Mouse (Mus musculus) heart, postnatal 0 days (tissue): Measurements from ENCODE around the gene Rnf5. TPM values are rescaled to one million over a fixed set of nuclear protein-coding genes. Genes with fewer than 3 reads are reported as not detected.

Experiments
- ATAC-seq: fragments of 200-750 bp; cut with Nextera tagmentation; 2 replicates; pipeline ENCODE4 v1.8.0; 2017; ENCODE audit warnings: low read depth, moderate number of reproducible peaks, moderate library complexity; ENCODE audit not compliant: insufficient read depth
- DNase-seq: peaks from one replicate; pipeline ENCODE4 v3.0.0-alpha.2; 2016; ENCODE audit warnings: low spot score
- H3K27ac ChIP-seq: fragments of 300-500 bp; sonication (generic); 2 replicates; pipeline ENCODE4 v1.5.1; 2014; ENCODE audit warnings: low read depth, mild to moderate bottlenecking
- H3K27me3 ChIP-seq: fragments of 300-500 bp; sonication (generic); 2 replicates; pipeline ENCODE4 v1.6.1; 2014; ENCODE audit warnings: low read length, mixed read lengths; ENCODE audit not compliant: control insufficient read depth, insufficient read depth
- H3K36me3 ChIP-seq: fragments of 300-500 bp; sonication (generic); replicated peaks from 2 replicates; pipeline ENCODE4 v1.6.1; 2014; ENCODE audit warnings: low read length, mixed read lengths; ENCODE audit not compliant: control insufficient read depth, insufficient read depth
- H3K4me1 ChIP-seq: fragments of 300-500 bp; sonication (generic); 2 replicates; pipeline ENCODE4 v1.6.1; 2014; ENCODE audit warnings: antibody characterized with exemption; ENCODE audit not compliant: control insufficient read depth, insufficient read depth
- H3K4me2 ChIP-seq: fragments of 300-500 bp; sonication (generic); 2 replicates; pipeline ENCODE4 v1.6.1; 2014; ENCODE audit warnings: low read depth, mild to moderate bottlenecking, low read length, moderate library complexity
- H3K4me3 ChIP-seq: fragments of 300-500 bp; sonication (generic); 2 replicates; pipeline ENCODE4 v1.5.1; 2014; ENCODE audit warnings: low read depth, low read length
- H3K9ac ChIP-seq: fragments of 300-500 bp; sonication (generic); replicated peaks from 2 replicates; pipeline ENCODE4 v1.6.1; 2014; ENCODE audit warnings: low read depth, low read length, mixed read lengths
- H3K9me3 ChIP-seq: fragments of 300-500 bp; sonication (generic); replicated peaks from 2 replicates; pipeline ENCODE4 v1.6.1; 2016; ENCODE audit warnings: low read length; ENCODE audit not compliant: control insufficient read depth
- CTCF ChIP-seq: IDR thresholded peaks from 2 replicates; pipeline ENCODE4 v1.5.1; 2016; ENCODE audit warnings: antibody characterized with exemption, control low read depth, low read depth
- EP300 ChIP-seq: IDR thresholded peaks from 2 replicates; pipeline ENCODE4 v1.6.1; 2016; ENCODE audit warnings: antibody characterized with exemption, low read depth
- WGBS: fragments of 180-500 bp; shearing (Covaris S2); extraction: QIAGEN DNeasy Blood & Tissue Kit; methylation state at CpG from one replicate; pipeline ENCODE4 v1.1.7; 2014; 5-methylcytosine and 5-hydroxymethylcytosine counted together
- polyA plus RNA-seq: library from polyadenylated mRNA; unstranded; fragments of >200 nt; fragmentation: Nextera tagmentation; extraction: Ambion mirVana; gene quantifications from 2 replicates; pipeline ENCODE4 v1.2.1, GENCODE M21; 2015
- total RNA-seq: library from RNA; depleted of rRNA; stranded (reverse); fragments of >200 nt; gene quantifications from 2 replicates; pipeline ENCODE4 v1.2.3, GENCODE M21; 2014; ENCODE audit warnings: low replicate concordance

Gene Rnf5
- total and polyA plus RNA-seq, 2 experiments from 2014 or later = 42.5 to 79.9 TPM

GRCm38 (mm10) chr17:34593752-34594525 is 9.6 kb downstream of the Rnf5 start:
- peaks cover 26% of the 10 kb centered on the region for H3K4me1 ChIP-seq
- H3K27ac ChIP-seq = peak overlapping the region; percentile 93
- peak overlapping the region; percentile 91; the same call in 1 of the 2 replicates for H3K9ac ChIP-seq
- no peak for TF ChIP-seq EP300
- no peak for TF ChIP-seq CTCF
- WGBS = 58% methylated on average over 33 of the region's 34 CpGs
- H3K9me3 ChIP-seq = no peaks in the 10 kb centered on the region
- no peaks in the 10 kb centered on the region for H3K27me3 ChIP-seq
- H3K4me3 ChIP-seq = peak overlapping the region; percentile 87
- DNase-seq = no peak
- ATAC-seq = no peak
- H3K36me3 ChIP-seq = peaks cover 24% of the 10 kb centered on the region
- H3K4me2 ChIP-seq = peak overlapping the region; percentile 79

GRCm38 (mm10) chr17:34592581-34593549 is 10.6 kb downstream of the Rnf5 start:
- no peaks in the 10 kb centered on the region for H3K9me3 ChIP-seq
- no peak for DNase-seq
- H3K36me3 ChIP-seq = peaks cover 24% of the 10 kb centered on the region
- H3K9ac ChIP-seq = peak overlapping the region; percentile 91
- H3K27me3 ChIP-seq = no peaks in the 10 kb centered on the region
- H3K4me2 ChIP-seq = peak overlapping the region; percentile 79
- ATAC-seq = no peak
- H3K4me1 ChIP-seq = peaks cover 36% of the 10 kb centered on the region
- H3K4me3 ChIP-seq = peak overlapping the region; percentile 87
- no peak for TF ChIP-seq CTCF
- no peak for TF ChIP-seq EP300
- WGBS = 1% methylated on average over 30 of the region's 32 CpGs
- peak overlapping the region; percentile 93 for H3K27ac ChIP-seq

GRCm38 (mm10) chr17:34591994-34592375 is 11.5 kb downstream of the Rnf5 start:
- TF ChIP-seq EP300 = no peak
- no peak for TF ChIP-seq CTCF
- H3K4me2 ChIP-seq = peak overlapping the region; percentile 79
- peak overlapping the region; percentile 93 for H3K27ac ChIP-seq
- H3K36me3 ChIP-seq = peaks cover 24% of the 10 kb centered on the region
- peak overlapping the region; percentile 87 for H3K4me3 ChIP-seq
- peak; percentile 95 for DNase-seq
- peaks cover 31% of the 10 kb centered on the region for H3K4me1 ChIP-seq
- H3K27me3 ChIP-seq = no peaks in the 10 kb centered on the region
- H3K9ac ChIP-seq = peak overlapping the region; percentile 91
- no peaks in the 10 kb centered on the region for H3K9me3 ChIP-seq
- 2% methylated on average over 22 of the region's 35 CpGs for WGBS
- peak; percentile 52 for ATAC-seq

- DNase-seq (no peak), ATAC-seq (no peak)
- Histone ChIP-seq H3K4me1 (peaks cover 34% of the 10 kb centered on the region), H3K9ac (peak within 1 kb of the TSS; percentile 91), H3K4me2 (peak within 1 kb of the TSS; percentile 79), H3K27me3 (no peaks in the 10 kb centered on the region), H3K9me3 (no peaks in the 10 kb centered on the region), H3K36me3 (peaks cover 21% of the 10 kb centered on the region), H3K4me3 (peak within 1 kb of the TSS; percentile 87), H3K27ac (peak within 1 kb of the TSS; percentile 93)
- TF ChIP-seq EP300 = no peak
- no peak for TF ChIP-seq CTCF
- WGBS = 14% methylated on average over 21 of the region's 21 CpGs
Observed at GRCm38 (mm10) chr17:34591029-34591993, 12.2 kb downstream of the Rnf5 start, which contains the start of gene Pbx2. Gene Pbx2, plus strand, starts transcription at chr17:34591266.
